Mouse (Mus musculus): ENCODE results near the gene Yme1l1. TPM values are rescaled to one million over a fixed set of nuclear protein-coding genes. Genes with fewer than 3 reads are reported as not detected.
A peak's percentile ranks its signal among the peaks of the same experiment; 100 is the strongest.

The Yme1l1 gene
- total and polyA plus RNA-seq, 3 experiments = 5.9 to 73.3 (median 61.3) TPM

- no peak for DNase-seq
- H3K4me1 ChIP-seq (ENCODE audit: control insufficient read depth, insufficient read depth, low read length) = no peaks in the 10 kb centered on the region
- H3K79me2 ChIP-seq (replicated peaks; ENCODE audit: control insufficient read depth, insufficient read depth, low read length) = no peaks in the 10 kb centered on the region
- no peak overlapping the region for H3K4me3 ChIP-seq
- H3K36me3 ChIP-seq (ENCODE audit: control insufficient read depth, insufficient read depth, low read length) = peaks cover 6% of the 10 kb centered on the region; the same call in 1 of the 2 replicates
- WGBS = 38% methylated on average over 1 of the region's 1 CpGs
- intact Hi-C loops (cut with DNase I) = no loop called here
- H3K9ac ChIP-seq (ENCODE audit: low read depth, low read length) = no peak overlapping the region
- H3K27ac ChIP-seq = no peak overlapping the region
- no peaks in the 10 kb centered on the region for H3K27me3 ChIP-seq (ENCODE audit: control insufficient read depth, insufficient read depth, low read length)
- TF ChIP-seq EP300 (IDR thresholded peaks at IDR 0.05; ENCODE audit: insufficient read depth, low read depth, low read length) (no peak), CTCF (IDR thresholded peaks at IDR 0.05) (no peak), POLR2A (IDR thresholded peaks at IDR 0.05; ENCODE audit: insufficient read depth, low read depth, low read length) (no peak)
These were observed 44.9 kb downstream of the Yme1l1 start for GRCm38 (mm10) chr2:23201034-23201433.

- no peak for DNase-seq
These were observed 46.9 kb downstream of the Yme1l1 start for GRCm38 (mm10) chr2:23202900-23203670.

GRCm38 (mm10) chr2:23207070-23207526 lies 50.9 kb downstream of the Yme1l1 start, which contains the start of gene 4931423N10Rik:
TSS of gene 4931423N10Rik (plus strand) at chr2:23207476.
- H3K79me2 ChIP-seq (replicated peaks; ENCODE audit: control insufficient read depth, insufficient read depth, low read length) = no peaks in the 10 kb centered on the region
- DNase-seq = no peak
- intact Hi-C loops (cut with DNase I) = no loop called here
- no peak within 1 kb of the TSS for H3K9ac ChIP-seq (ENCODE audit: low read depth, low read length)
- H3K4me3 ChIP-seq = no peak within 1 kb of the TSS
- no peak within 1 kb of the TSS for H3K27ac ChIP-seq
- WGBS = 79% methylated on average over 15 of the region's 15 CpGs
- no peaks in the 10 kb centered on the region for H3K27me3 ChIP-seq (ENCODE audit: control insufficient read depth, insufficient read depth, low read length)
- no peaks in the 10 kb centered on the region for H3K4me1 ChIP-seq (ENCODE audit: control insufficient read depth, insufficient read depth, low read length)
- TF ChIP-seq EP300 (IDR thresholded peaks at IDR 0.05; ENCODE audit: insufficient read depth, low read depth, low read length) = no peak
- TF ChIP-seq POLR2A (IDR thresholded peaks at IDR 0.05; ENCODE audit: insufficient read depth, low read depth, low read length) = no peak
- peak; percentile 26; the same call in 1 of the 2 replicates for TF ChIP-seq CTCF (IDR thresholded peaks at IDR 0.05)
- H3K36me3 ChIP-seq (ENCODE audit: control insufficient read depth, insufficient read depth, low read length) = no peaks in the 10 kb centered on the region

More at GRCm38 (mm10) chr2:23202900-23203670, 46.9 kb downstream of the Yme1l1 start:
- H3K79me2 ChIP-seq (replicated peaks; ENCODE audit: control insufficient read depth, insufficient read depth, low read length) = no peaks in the 10 kb centered on the region
- peaks cover 3% of the 10 kb centered on the region; the same call in 1 of the 2 replicates for H3K36me3 ChIP-seq (ENCODE audit: control insufficient read depth, insufficient read depth, low read length)
- no peaks in the 10 kb centered on the region for H3K27me3 ChIP-seq (ENCODE audit: control insufficient read depth, insufficient read depth, low read length)
- WGBS = 59% methylated on average over 15 of the region's 15 CpGs
- H3K4me1 ChIP-seq (ENCODE audit: control insufficient read depth, insufficient read depth, low read length) = no peaks in the 10 kb centered on the region
- TF ChIP-seq POLR2A (IDR thresholded peaks at IDR 0.05; ENCODE audit: insufficient read depth, low read depth, low read length) = no peak
- no peak for TF ChIP-seq EP300 (IDR thresholded peaks at IDR 0.05; ENCODE audit: insufficient read depth, low read depth, low read length)
- TF ChIP-seq CTCF (IDR thresholded peaks at IDR 0.05) = no peak
- H3K27ac ChIP-seq = no peak overlapping the region
- no peak overlapping the region for H3K9ac ChIP-seq (ENCODE audit: low read depth, low read length)
- intact Hi-C loops (cut with DNase I) = no loop called here
- H3K4me3 ChIP-seq = no peak overlapping the region

GRCm38 (mm10) chr2:23213661-23214060 lies 57.5 kb downstream of the Yme1l1 start:
- intact Hi-C loops (cut with DNase I) = no loop called here
- no peak overlapping the region for H3K27ac ChIP-seq
- WGBS = 67% methylated on average over 5 of the region's 5 CpGs

GRCm38 (mm10) chr2:23225199-23225598 lies 69.0 kb downstream of the Yme1l1 start:
- Histone ChIP-seq H3K4me1 (ENCODE audit: control insufficient read depth, insufficient read depth, low read length) (no peaks in the 10 kb centered on the region), H3K36me3 (ENCODE audit: control insufficient read depth, insufficient read depth, low read length) (no peaks in the 10 kb centered on the region), H3K27me3 (ENCODE audit: control insufficient read depth, insufficient read depth, low read length) (no peaks in the 10 kb centered on the region), H3K9ac (ENCODE audit: low read depth, low read length) (no peak overlapping the region), H3K27ac (no peak overlapping the region), H3K4me3 (no peak overlapping the region), H3K79me2 (replicated peaks; ENCODE audit: control insufficient read depth, insufficient read depth, low read length) (no peaks in the 10 kb centered on the region)
- WGBS = 67% methylated on average over 7 of the region's 7 CpGs
- no peak for DNase-seq
- no peak for TF ChIP-seq EP300 (IDR thresholded peaks at IDR 0.05; ENCODE audit: insufficient read depth, low read depth, low read length)
- no peak for TF ChIP-seq POLR2A (IDR thresholded peaks at IDR 0.05; ENCODE audit: insufficient read depth, low read depth, low read length)
- TF ChIP-seq CTCF (IDR thresholded peaks at IDR 0.05) = no peak
- intact Hi-C loops (cut with DNase I) = no loop called here

More at GRCm38 (mm10) chr2:23213661-23214060, 57.5 kb downstream of the Yme1l1 start:
- no peak for TF ChIP-seq POLR2A (IDR thresholded peaks at IDR 0.05; ENCODE audit: insufficient read depth, low read depth, low read length)
- no peak for TF ChIP-seq CTCF (IDR thresholded peaks at IDR 0.05)
- TF ChIP-seq EP300 (IDR thresholded peaks at IDR 0.05; ENCODE audit: insufficient read depth, low read depth, low read length) = no peak
- Histone ChIP-seq H3K4me3 (no peak overlapping the region), H3K4me1 (ENCODE audit: control insufficient read depth, insufficient read depth, low read length) (no peaks in the 10 kb centered on the region), H3K36me3 (ENCODE audit: control insufficient read depth, insufficient read depth, low read length) (no peaks in the 10 kb centered on the region), H3K27me3 (ENCODE audit: control insufficient read depth, insufficient read depth, low read length) (no peaks in the 10 kb centered on the region), H3K79me2 (replicated peaks; ENCODE audit: control insufficient read depth, insufficient read depth, low read length) (no peaks in the 10 kb centered on the region), H3K9ac (ENCODE audit: low read depth, low read length) (no peak overlapping the region)
- no peak for DNase-seq

- TF ChIP-seq EP300 (IDR thresholded peaks at IDR 0.05; ENCODE audit: insufficient read depth, low read depth, low read length) (no peak), POLR2A (IDR thresholded peaks at IDR 0.05; ENCODE audit: insufficient read depth, low read depth, low read length) (no peak), CTCF (IDR thresholded peaks at IDR 0.05) (no peak)
- H3K4me1 ChIP-seq (ENCODE audit: control insufficient read depth, insufficient read depth, low read length) = no peaks in the 10 kb centered on the region
- H3K4me3 ChIP-seq = no peak overlapping the region
- H3K9ac ChIP-seq (ENCODE audit: low read depth, low read length) = no peak overlapping the region
- DNase-seq = no peak
- no peak overlapping the region for H3K27ac ChIP-seq
- intact Hi-C loops (cut with DNase I) = no loop called here
- H3K36me3 ChIP-seq (ENCODE audit: control insufficient read depth, insufficient read depth, low read length) = no peaks in the 10 kb centered on the region
- WGBS = 71% methylated on average over 2 of the region's 2 CpGs
- no peaks in the 10 kb centered on the region for H3K79me2 ChIP-seq (replicated peaks; ENCODE audit: control insufficient read depth, insufficient read depth, low read length)
- H3K27me3 ChIP-seq (ENCODE audit: control insufficient read depth, insufficient read depth, low read length) = no peaks in the 10 kb centered on the region; the same call in 1 of the 2 replicates
These were observed 72.3 kb downstream of the Yme1l1 start for GRCm38 (mm10) chr2:23228463-23228862.
